Mouse (Mus musculus) heart, postnatal 25 days (tissue): Measurements from ENCODE around the gene Gnl2. TPM values are rescaled to one million over a fixed set of nuclear protein-coding genes. Genes with fewer than 3 reads are reported as not detected.

ENCODE experiments used
- DNase-seq: peaks from one replicate; pipeline ENCODE4 v3.0.0; 2022; ENCODE audit warnings: low spot score
- intact Hi-C: fragments of 180-260 bp; cut with DNase I; formaldehyde crosslinking; loops from one replicate; pipeline ENCODE4 v1.15.1; 2025
- total RNA-seq, 2 experiments: library from RNA; stranded (reverse); gene quantifications; 2 replicates each; pipeline ENCODE4 v1.2.3; 2021

The Gnl2 gene
- total RNA-seq, 2 experiments from 2014 or later, result 25.9 to 27.0 TPM

- no peak for DNase-seq
- intact Hi-C loops, result no loop called here
Observed at GRCm38 (mm10) chr4:124997479-124998147, 18.8 kb upstream of the Gnl2 start.

- no peak for DNase-seq
- intact Hi-C loops, result no loop called here
Observed at GRCm38 (mm10) chr4:124999548-124999947, 16.8 kb upstream of the Gnl2 start.

- DNase-seq, result no peak
- intact Hi-C loops, result no loop called here
Observed at GRCm38 (mm10) chr4:125002978-125003377, 13.4 kb upstream of the Gnl2 start.

- DNase-seq, result no peak
- intact Hi-C loops, result no loop called here
Observed at GRCm38 (mm10) chr4:125004886-125005285, 11.5 kb upstream of the Gnl2 start.

- no peak for DNase-seq
- intact Hi-C loops, result no loop called here
Observed at GRCm38 (mm10) chr4:125007460-125007859, 8.9 kb upstream of the Gnl2 start.

- intact Hi-C loops, result no loop called here
- DNase-seq, result no peak
Observed at GRCm38 (mm10) chr4:125008220-125008619, 8.2 kb upstream of the Gnl2 start.

GRCm38 (mm10) chr4:125008712-125009111 lies 7.7 kb upstream of the Gnl2 start:
- intact Hi-C loops, result no loop called here
- no peak for DNase-seq

GRCm38 (mm10) chr4:125017431-125017830 lies 1.0 kb downstream of the Gnl2 start:
- no peak for DNase-seq
- intact Hi-C loops, result no loop called here

- intact Hi-C loops, result no loop called here
- DNase-seq, result no peak
Observed at GRCm38 (mm10) chr4:125020780-125021538, 4.6 kb downstream of the Gnl2 start.

- DNase-seq, result peak; percentile 87
- intact Hi-C loops, result loop anchor here (5.0 kb wide), 1 partner anchor 37 kb away; the partner anchor contains the start of genes Dnali1 and Snip1
Observed at GRCm38 (mm10) chr4:125029891-125030614, 13.7 kb downstream of the Gnl2 start.

GRCm38 (mm10) chr4:125034341-125034740 lies 18.0 kb downstream of the Gnl2 start:
- DNase-seq, result no peak

GRCm38 (mm10) chr4:125044454-125044853 lies 28.1 kb downstream of the Gnl2 start:
- DNase-seq, result no peak
- intact Hi-C loops, result no loop called here

More at GRCm38 (mm10) chr4:125034341-125034740, 18.0 kb downstream of the Gnl2 start:
- intact Hi-C loops, result loop anchor here (5.0 kb wide), 1 partner anchor 33 kb away; the partner anchor contains the start of genes Dnali1 and Snip1

- no peak for DNase-seq
- intact Hi-C loops, result no loop called here
Observed at GRCm38 (mm10) chr4:125055385-125055784, 39.0 kb downstream of the Gnl2 start.

- no peak for DNase-seq
- intact Hi-C loops, result no loop called here
Observed at GRCm38 (mm10) chr4:125056476-125056875, 40.1 kb downstream of the Gnl2 start.

GRCm38 (mm10) chr4:125057273-125057672 lies 40.9 kb downstream of the Gnl2 start:
- DNase-seq, result no peak
- intact Hi-C loops, result no loop called here

- intact Hi-C loops, result no loop called here
- no peak for DNase-seq
Observed at GRCm38 (mm10) chr4:125058033-125058432, 41.6 kb downstream of the Gnl2 start.

- intact Hi-C loops, result loop anchor here (1.0 kb wide), 1 partner anchor 116 kb away; no protein-coding TSS in a partner anchor
- no peak for DNase-seq
Observed at GRCm38 (mm10) chr4:125059025-125059424, 42.6 kb downstream of the Gnl2 start.

GRCm38 (mm10) chr4:125063829-125064228 lies 47.4 kb downstream of the Gnl2 start:
- no peak for DNase-seq
- intact Hi-C loops, result loop anchor here (10.0 kb wide), 2 partner anchors 209 to 349 kb away; partner anchors contain the start of genes 1110065P20Rik, Sf3a3 and Yrdc

GRCm38 (mm10) chr4:125065517-125066307 lies 49.3 kb downstream of the Gnl2 start, which contains the start of gene Dnali1:
TSS of gene Dnali1 (minus strand) at chr4:125065703.
- peak; percentile 29 for DNase-seq
- intact Hi-C loops, result loop anchor here (5.0 to 10.0 kb wide), 3 partner anchors 33 to 351 kb away; partner anchors contain the start of genes 1110065P20Rik, Sf3a3 and Yrdc
